Mouse (Mus musculus) megakaryocyte progenitor cell, adult 5-6 weeks (primary cell): Measurements from ENCODE around the gene Mpv17. TPM values are rescaled to one million over a fixed set of nuclear protein-coding genes. Genes with fewer than 3 reads are reported as not detected.

ENCODE experiments used
- ATAC-seq: replicated peaks from 2 replicates; pipeline ENCODE4 v1.8.0; 2016; ENCODE audit warnings: mild to moderate bottlenecking, moderate TSS enrichment, inconsistent platforms; ENCODE audit not compliant: poor library complexity
- total RNA-seq, 2 experiments: library from RNA; stranded (forward) in 1 of 2; stranded (reverse) in 1 of 2; fragments of 157-497, 149-512 nt in 1 of 2; fragments of 200-1000 nt in 1 of 2; gene quantifications; 2 replicates each; pipeline versions ENCODE4 v1.2.3 to v1.2.4; 2015 to 2017

Mpv17 gene
- total RNA-seq, 2 experiments from 2014 or later, result 18.0 to 35.3 TPM

DNA sequence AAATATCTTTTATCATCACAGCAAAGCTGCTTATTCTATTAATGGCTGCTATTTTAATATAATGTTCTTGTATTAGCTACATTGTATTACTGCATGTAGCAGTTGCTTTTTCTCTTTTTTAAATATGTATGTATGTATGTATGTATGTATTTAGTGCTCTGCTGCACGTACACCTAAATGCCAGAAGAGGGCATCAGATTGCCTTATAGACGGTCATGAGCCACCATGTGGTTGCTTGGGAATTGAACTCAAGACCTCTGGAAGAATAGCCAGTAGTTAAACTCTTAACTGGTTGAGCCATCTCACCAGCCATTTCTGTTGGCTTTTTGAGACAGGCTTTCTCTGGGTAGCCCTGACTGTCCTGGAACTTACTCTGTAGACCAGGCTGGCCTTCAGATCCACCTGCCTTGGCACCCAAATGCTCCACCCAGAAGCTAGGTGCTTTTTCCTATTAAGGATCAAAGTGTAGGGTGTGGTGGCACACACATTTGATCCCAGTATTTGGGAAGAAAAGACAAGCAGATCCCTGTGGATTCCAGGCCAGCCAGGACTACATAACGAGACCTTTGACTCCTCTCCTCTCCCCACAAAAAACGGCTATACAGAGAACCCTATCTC lies 34.3 kb upstream of the Mpv17 start:
- peak; percentile 28; the same call in 1 of the 2 replicates for ATAC-seq

DNA sequence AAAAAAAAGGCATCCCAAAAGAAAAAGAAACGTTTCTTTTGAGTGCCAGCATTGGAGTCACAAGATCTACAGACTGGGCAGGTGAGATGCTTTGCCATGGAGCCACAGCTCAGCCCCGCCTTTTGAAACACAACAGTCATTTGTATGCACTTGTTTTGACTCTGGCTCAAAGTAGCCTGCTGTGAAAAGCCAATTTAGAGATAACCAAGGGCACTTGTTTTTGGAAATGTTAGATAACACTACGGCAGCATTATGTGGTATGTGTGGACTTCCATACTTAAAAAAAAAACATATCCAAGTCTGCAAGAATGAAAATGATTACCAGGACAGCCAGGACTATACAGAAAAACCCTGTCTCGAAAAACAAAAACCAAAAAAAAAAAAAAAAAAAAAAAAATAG lies 29.6 kb upstream of the Mpv17 start:
- peak; percentile 42 for ATAC-seq

DNA sequence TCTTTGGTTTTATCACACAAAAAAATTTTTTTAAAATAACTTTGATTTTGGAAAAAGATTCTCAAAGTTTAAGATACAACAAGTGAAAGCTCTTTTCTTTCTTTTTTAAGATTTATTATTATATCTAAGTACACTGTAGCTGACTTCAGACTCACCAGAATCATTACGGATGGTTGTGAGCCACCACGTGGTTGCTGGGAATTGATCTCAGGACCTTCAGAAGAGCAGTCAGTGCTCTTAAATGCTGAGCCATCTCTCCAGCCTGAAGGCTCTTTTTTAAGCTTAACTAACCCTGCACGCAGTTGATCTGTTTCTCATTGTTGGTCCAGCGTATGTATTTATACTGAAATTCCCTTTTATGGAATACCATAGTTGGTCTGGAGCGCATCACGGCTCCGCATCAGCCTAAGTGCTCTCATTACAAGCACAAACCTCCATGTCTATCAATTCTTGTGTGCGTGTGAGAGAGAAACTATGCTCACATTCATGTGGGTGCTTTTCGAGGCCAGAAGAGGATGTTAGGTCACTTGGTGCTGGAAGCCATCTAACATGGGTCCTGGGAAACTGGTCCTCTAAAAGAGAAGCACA lies 27.2 kb upstream of the Mpv17 start:
- ATAC-seq, result no peak

DNA sequence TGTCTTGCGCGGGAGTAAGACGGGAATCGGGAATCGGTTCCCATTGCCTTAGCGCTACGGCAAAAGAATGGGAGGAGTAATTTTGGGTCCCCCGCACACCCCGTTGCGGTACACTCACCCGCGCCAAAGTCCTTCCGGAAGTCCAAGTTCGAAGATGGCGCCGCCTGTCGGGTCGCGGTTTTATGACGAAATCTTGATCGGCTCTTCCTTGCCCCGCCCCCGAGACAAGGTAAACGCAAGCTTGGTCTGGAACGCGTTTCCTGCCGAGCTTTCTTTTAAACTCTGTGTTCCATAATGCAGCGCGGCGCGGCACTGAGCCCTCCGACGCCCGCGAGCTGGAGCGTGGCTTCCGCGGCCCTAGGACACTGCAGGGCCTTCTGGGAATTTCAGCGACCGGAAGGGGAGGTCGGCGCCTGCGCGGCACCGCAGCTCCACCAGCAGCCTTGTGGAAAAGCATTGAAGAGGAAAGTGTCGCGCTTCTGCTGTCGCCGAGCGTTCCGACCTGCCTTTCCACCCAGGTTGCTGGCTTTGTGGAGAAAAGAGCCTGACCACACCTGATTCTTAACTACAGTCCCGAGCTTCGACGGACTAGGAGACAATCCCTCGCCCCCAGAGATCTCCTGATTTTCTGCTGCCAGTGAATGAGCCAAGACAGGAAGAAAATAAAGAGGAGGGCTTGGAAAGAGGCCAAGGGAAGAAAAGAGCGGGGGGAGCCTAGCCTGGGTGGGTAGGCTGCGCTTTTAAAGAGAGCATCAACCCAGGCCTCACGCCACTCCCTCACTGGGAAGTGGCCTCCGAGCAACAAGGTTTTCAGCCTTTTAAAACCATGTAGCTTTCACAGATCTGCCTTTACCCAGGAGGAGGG lies 25.9 kb upstream of the Mpv17 start, which contains the start of the genes Gm29609 and Gtf3c2:
Gm29609 (minus strand) TSS at position 146 of the 865 bp plus-strand sequence.
Gtf3c2 (minus strand) TSS at position 379 of the 865 bp plus-strand sequence.
- ATAC-seq, result peak; percentile 86

GRCm38 (mm10) chr5:31179301-31179765 lies 25.3 kb upstream of the Mpv17 start:
- ATAC-seq, result peak; percentile 45

DNA sequence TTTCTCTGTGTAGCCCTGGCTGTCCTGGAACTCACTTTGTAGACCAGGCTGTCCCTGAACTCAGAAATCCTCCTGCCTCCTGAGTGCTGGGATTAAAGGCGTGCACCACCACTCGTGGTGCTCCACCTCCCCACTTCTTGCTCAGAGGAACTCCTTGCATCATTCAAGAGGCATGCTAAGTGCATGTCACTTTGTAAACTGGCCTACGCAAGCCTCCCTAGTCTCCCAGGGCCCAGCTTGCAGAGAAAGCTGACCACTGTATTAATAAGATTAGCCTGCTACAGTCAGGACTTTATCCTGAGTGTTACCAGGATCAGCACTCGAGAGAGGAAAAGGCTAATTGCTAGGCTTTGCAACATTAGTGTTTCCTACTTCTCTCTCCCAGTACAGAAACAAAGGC lies 14.6 kb upstream of the Mpv17 start:
- no peak for ATAC-seq

DNA sequence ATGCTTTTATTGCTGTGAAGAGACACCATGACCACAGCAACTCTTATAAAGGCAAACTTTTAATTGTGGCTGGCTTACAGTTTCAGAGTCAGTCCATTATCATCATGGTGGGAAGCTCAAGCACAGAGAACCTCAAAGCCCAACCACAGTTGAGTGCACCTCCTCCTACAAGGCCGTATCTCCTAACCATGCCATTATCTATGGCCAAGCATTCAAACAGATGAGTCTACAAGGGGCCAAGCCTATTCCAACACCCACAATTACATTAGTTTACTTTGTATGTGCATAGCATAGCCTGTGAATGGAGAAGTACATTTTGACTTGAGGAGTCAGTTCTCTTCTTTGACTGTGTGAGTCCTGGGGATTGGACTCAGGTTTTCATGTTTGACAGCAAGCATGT lies 10.8 kb upstream of the Mpv17 start:
- ATAC-seq, result peak; percentile 68

- ATAC-seq, result no peak
Measured at GRCm38 (mm10) chr5:31162462-31162861, 8.4 kb upstream of the Mpv17 start.

DNA sequence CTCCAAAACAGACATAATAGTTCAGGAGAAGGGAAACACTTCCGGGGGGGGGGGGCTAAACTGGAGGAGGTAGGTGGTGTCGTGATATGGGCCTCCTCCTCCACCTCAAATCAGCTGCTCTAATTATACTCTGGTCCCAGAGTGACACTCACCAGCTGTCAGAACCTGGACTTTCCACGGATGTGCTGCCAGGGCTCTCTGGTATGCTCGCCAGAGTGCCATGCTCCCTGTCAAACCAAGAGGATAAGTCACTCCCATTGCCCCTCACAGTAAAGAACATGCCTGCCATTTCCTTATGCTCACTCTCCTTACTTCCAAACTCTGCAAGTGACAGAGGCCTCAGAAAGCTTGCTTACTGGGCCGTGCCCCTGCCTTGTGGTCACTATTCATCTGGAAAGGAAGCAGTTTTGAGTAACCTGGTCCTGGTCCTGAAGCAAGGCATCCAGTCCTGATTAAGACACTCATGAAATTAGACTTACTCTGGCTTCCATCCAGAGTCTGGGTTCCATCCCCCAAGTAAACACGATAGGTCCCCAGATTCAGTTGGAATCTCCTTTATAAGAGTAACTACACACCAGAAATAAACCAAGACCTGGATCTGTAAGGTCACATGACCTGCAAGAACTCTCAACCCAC lies 417 bp downstream of the Mpv17 start:
- no peak for ATAC-seq

DNA sequence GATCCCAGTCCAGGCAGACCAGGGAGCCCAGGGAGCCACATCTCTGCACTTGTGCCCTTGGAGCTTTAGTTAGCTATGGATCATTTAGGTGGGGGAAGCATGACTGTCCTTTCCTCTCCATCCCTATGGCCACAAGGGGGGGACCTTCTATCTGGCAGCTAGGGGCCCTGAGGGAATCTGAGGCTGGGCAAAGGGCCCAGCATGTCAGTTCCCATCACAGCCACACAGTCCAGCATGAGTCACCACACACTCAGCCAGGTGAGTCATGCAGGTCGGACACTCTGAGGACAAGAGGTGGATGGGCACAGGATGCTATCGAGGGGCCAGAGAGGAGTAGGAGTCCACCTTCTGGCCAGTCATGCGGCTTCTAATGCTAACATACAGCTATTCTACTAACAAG lies 2.3 kb downstream of the Mpv17 start:
- ATAC-seq, result peak; percentile 11; the same call in 1 of the 2 replicates

DNA sequence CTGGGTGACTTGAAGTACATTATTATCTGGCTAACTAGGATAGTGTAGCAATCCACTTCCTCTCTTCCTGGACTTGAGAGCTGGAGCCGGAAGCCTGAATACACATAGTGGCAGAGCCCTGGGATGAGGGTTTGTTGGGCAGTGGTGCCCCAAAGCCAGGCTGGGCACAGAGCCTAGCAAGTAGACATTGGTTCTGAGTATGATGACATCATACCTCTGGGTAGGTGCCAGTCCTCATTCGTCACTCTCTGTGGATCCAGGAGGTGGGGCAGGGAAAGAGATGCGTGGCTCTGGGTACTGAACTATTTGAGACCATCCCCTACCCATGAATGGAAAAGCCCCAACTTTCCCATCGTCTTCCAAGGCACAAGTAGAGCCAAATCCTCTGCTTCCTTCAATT lies 4.3 kb downstream of the Mpv17 start:
- ATAC-seq, result no peak

DNA sequence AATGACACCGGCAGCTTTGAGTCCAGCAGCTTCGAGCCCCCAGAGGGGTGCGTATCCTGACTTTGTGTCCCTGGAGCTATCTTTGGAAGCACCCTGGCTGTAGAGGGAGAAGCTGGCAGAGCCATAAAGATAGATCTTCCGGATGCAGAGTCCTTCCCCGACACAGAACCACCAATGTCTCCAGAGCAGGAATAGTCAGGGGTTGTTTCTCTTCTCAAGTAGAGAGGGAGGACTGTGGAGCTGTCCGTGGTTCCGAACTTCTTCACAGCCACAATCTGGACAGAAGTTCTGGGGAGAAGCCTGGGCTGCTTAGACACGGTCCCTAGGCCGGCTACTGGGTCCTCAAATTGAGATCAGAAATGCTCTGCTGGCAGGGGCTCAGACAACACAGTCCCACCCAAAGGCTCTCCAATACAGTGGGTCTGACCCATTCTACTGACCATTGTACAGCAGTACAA lies 15.1 kb downstream of the Mpv17 start:
- peak; percentile 39; the same call in 1 of the 2 replicates for ATAC-seq

DNA sequence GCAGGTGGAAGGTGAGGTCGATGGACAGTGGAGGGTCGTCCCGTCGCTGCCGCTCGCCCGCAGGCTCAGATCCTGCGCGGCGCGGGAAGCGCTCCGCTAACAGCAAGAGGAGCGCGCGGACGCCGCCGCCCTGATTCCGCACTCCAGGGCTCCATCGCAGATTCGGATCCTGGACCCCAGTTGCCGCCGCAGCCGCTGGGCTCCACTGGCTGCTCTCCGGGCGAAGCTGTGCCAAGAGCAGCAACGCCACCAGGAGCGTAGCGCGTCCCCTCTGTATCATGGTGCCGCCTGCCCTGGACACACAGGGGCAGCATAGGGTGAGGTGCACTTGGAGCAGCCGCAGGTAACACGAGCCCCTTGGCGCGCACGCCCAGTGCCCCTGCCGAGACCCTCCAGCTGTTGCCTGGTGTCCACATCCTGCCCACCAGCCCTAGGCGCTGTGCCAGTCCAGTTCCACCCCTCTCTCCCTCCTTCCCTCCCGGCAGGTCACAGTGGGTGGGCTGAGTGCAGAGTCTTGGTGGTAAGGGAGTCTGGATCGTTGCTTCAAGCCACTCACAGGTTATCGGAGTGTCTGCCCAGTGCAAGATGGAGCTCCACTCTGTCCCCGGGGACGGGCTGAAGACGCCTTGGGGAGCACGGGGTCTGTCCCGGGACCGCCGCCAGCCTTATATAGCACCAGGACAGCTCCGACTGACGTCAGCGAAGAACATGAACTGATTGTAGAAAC lies 15.6 kb downstream of the Mpv17 start, which contains the start of gene Ucn:
Ucn (minus strand) TSS at position 589 of the 727 bp plus-strand sequence.
- ATAC-seq, result no peak

- ATAC-seq, result no peak
Measured at GRCm38 (mm10) chr5:31137658-31138057, 16.4 kb downstream of the Mpv17 start.

DNA sequence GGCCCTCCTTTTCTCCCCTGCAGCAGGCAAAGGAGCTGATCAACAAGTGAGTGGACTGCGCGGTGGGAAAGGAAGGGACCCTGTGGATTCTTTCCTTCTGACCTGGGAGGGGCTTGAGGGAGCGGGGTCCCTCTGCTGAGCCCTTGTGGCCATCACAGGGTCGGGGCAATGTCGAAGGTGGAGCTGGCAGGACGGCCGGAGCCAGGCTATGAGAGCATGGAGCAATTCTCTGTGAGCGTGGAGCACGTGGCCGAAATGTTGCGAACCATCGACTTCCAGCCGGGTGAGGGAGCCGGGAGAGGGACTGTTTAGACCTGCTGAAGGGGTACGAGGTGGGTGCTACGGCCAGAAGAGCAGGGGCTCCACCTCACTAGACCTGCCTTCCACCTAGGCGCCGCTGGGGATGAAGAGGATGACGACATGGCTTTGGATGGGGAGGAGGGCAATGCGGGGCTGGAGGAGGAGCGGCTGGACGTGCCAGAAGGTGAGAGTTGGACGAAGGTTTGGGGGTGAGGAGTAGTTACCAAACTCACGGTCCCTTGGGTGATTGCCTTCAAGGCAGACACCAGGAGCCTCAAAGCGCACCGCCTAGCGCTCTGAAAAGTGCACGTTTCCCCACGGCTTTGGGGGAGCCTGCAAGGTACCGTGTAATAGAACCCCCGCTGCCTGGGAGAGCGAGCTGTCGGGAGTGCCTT lies 17.2 kb downstream of the Mpv17 start:
- no peak for ATAC-seq

- no peak for ATAC-seq
Measured at GRCm38 (mm10) chr5:31126050-31126449, 28.0 kb downstream of the Mpv17 start.

- ATAC-seq, result no peak
Measured at GRCm38 (mm10) chr5:31123481-31123880, 30.6 kb downstream of the Mpv17 start.

GRCm38 (mm10) chr5:31121111-31121510 lies 32.9 kb downstream of the Mpv17 start:
- no peak for ATAC-seq

DNA sequence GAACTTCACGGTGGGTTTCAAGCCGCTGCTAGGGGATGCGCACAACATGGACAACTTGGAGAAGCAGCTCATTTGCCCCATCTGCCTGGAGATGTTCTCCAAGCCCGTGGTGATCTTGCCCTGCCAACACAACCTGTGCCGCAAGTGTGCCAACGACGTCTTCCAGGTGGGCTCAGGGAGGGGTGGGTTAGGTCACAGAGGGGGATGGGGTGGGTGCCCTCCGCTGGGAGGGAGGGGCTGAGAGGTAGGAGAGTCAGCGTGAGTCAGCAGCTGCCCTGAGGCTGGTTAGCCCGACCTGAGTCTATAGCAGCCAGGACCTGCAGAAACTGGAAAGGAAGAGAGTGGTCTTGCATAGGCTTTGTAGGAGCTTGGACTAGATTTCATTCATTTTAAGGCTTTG lies 37.1 kb downstream of the Mpv17 start:
- ATAC-seq, result no peak

DNA sequence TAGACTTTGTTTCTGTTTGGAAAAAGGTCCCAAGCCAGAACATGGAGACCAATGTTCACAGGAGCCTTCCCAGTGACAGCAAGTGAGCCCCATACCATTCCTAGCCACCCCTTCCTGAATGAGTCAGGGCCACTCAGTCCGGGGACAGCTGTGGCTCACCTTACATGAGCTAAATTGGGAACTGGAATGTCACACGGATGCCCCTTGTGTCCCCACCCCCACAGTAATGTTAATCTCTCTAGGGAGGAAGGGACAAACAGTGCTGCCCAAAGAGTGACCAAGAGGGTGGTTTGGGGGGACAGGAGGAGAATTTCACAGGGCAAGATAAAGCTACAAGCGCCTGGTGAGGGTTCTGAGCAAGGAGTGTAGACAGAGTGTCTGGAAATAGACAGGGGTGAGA lies 37.7 kb downstream of the Mpv17 start, which contains the start of gene Trim54:
Trim54 (plus strand) TSS at position 359 of the 400 bp plus-strand sequence.
- no peak for ATAC-seq
